Mouse (Mus musculus) liver, postnatal 0 days (tissue): Measurements from ENCODE around the gene Ubald1.

ENCODE experiments used
- CTCF ChIP-seq: sonication (generic); IDR thresholded peaks from 2 replicates; pipeline ENCODE4 v1.5.1; 2016; ENCODE audit warnings: antibody characterized with exemption, low read depth
- EP300 ChIP-seq: IDR thresholded peaks from 2 replicates; pipeline ENCODE4 v1.6.1; 2016; ENCODE audit warnings: antibody characterized with exemption, low read depth, mild to moderate bottlenecking

GRCm38 (mm10) chr16:4927967-4928366 lies 47.9 kb upstream of the Ubald1 start:
- TF ChIP-seq CTCF (no peak), EP300 (no peak)
